Mouse (Mus musculus): ENCODE results near the gene Ccdc117.
"Not testable (repeated sequence)": the region's sequence is repeated elsewhere in the genome, so short reads cannot be mapped to it uniquely, and the experiment has no call there.

The Ccdc117 gene

GRCm38 (mm10) chr11:5509215-5510098 is 32.5 kb downstream of the Ccdc117 start:
- no peak for DNase-seq (ENCODE audit: low spot score)

GRCm38 (mm10) chr11:5505856-5506575 is 36.0 kb downstream of the Ccdc117 start:
- no peak for DNase-seq (ENCODE audit: low spot score)

GRCm38 (mm10) chr11:5502351-5503051 is 39.5 kb downstream of the Ccdc117 start:
- DNase-seq (ENCODE audit: low spot score) = peak; percentile 50

- no peak for DNase-seq (ENCODE audit: low spot score)
Observed at GRCm38 (mm10) chr11:5500903-5501741, 40.9 kb downstream of the Ccdc117 start.

- no peak for DNase-seq (ENCODE audit: low spot score)
Observed at GRCm38 (mm10) chr11:5499961-5500644, 41.9 kb downstream of the Ccdc117 start.

GRCm38 (mm10) chr11:5498931-5499661 is 42.9 kb downstream of the Ccdc117 start:
- no peak for DNase-seq (ENCODE audit: low spot score)

GRCm38 (mm10) chr11:5498422-5498821 is 43.6 kb downstream of the Ccdc117 start:
- no peak for DNase-seq (ENCODE audit: low spot score)

- DNase-seq (ENCODE audit: low spot score) = no peak
Observed at GRCm38 (mm10) chr11:5496559-5497248, 45.3 kb downstream of the Ccdc117 start.

- no peak for DNase-seq (ENCODE audit: low spot score)
Observed at GRCm38 (mm10) chr11:5495906-5496305, 46.1 kb downstream of the Ccdc117 start.

GRCm38 (mm10) chr11:5495286-5495832 is 46.6 kb downstream of the Ccdc117 start:
- DNase-seq (ENCODE audit: low spot score) = no peak

GRCm38 (mm10) chr11:5493869-5494268 is 48.1 kb downstream of the Ccdc117 start:
- no peak for DNase-seq (ENCODE audit: low spot score)

GRCm38 (mm10) chr11:5491912-5492311 is 50.1 kb downstream of the Ccdc117 start:
- no peak for DNase-seq (ENCODE audit: low spot score)

GRCm38 (mm10) chr11:5490989-5491656 is 50.9 kb downstream of the Ccdc117 start:
- no peak for DNase-seq (ENCODE audit: low spot score)

- not testable (repeated sequence) for DNase-seq (ENCODE audit: low spot score)
Observed at GRCm38 (mm10) chr11:5489433-5489832, 52.6 kb downstream of the Ccdc117 start.

- peak; percentile 86 for DNase-seq (ENCODE audit: low spot score)
Observed at GRCm38 (mm10) chr11:5485193-5486011, 56.6 kb downstream of the Ccdc117 start.

- no peak for DNase-seq (ENCODE audit: low spot score)
Observed at GRCm38 (mm10) chr11:5482581-5482980, 59.4 kb downstream of the Ccdc117 start.
